Comparison of ENCODE assay signal across 30 mouse cellular contexts in genomic region chr2:94024637-94025036, GRCm38 (mm10). TPM values are rescaled to one million over a fixed set of nuclear protein-coding genes. Genes with fewer than 3 reads are reported as not detected.
"Had no signal": no experiment of that assay in that cellular context is flagged by ENCODE, and none has a peak within 500 bp of the region (broad histone marks: within the 10 kb centered on the region; RNA-seq: fewer than 3 reads in every experiment).

No protein-coding gene starts in this region.

- H3K9ac ChIP-seq: kidney, embryonic 15.5 days; limb, embryonic 13.5 days; liver, embryonic 12.5 days; liver, embryonic 15.5 days; lung, embryonic 15.5 days; midbrain, embryonic 12.5 days; midbrain, embryonic 15.5 days had no signal

- H3K4me3 ChIP-seq: kidney, embryonic 15.5 days; left cerebral cortex, adult 2 months; limb, embryonic 10.5 days; limb, embryonic 13.5 days; liver, embryonic 12.5 days; liver, embryonic 15.5 days; lung, embryonic 15.5 days; midbrain, embryonic 12.5 days; midbrain, embryonic 15.5 days; myocyte had no signal

- H3K36me3 ChIP-seq: kidney, embryonic 15.5 days; limb, embryonic 10.5 days; limb, embryonic 13.5 days; liver, embryonic 12.5 days; liver, embryonic 15.5 days; lung, embryonic 15.5 days; midbrain, embryonic 12.5 days; midbrain, embryonic 15.5 days had no signal

- H3K4me1 ChIP-seq: kidney, embryonic 15.5 days; limb, embryonic 10.5 days; limb, embryonic 13.5 days; liver, embryonic 12.5 days; liver, embryonic 15.5 days; lung, embryonic 15.5 days; midbrain, embryonic 12.5 days; midbrain, embryonic 15.5 days had no signal

- H3K27ac ChIP-seq: kidney, embryonic 15.5 days; left cerebral cortex, adult 2 months; limb, embryonic 10.5 days; limb, embryonic 13.5 days; liver, embryonic 12.5 days; liver, embryonic 15.5 days; lung, embryonic 15.5 days; midbrain, embryonic 12.5 days; midbrain, embryonic 15.5 days had no signal

- H3K4me2 ChIP-seq: kidney, embryonic 15.5 days; limb, embryonic 13.5 days; liver, embryonic 12.5 days; liver, embryonic 15.5 days; lung, embryonic 15.5 days; midbrain, embryonic 12.5 days; midbrain, embryonic 15.5 days had no signal

- H3K9me3 ChIP-seq: kidney, embryonic 15.5 days; limb, embryonic 10.5 days; limb, embryonic 13.5 days; liver, embryonic 12.5 days; liver, embryonic 15.5 days; lung, embryonic 15.5 days; midbrain, embryonic 12.5 days; midbrain, embryonic 15.5 days had no signal

- ATAC-seq: liver, embryonic 12.5 days; midbrain, embryonic 15.5 days had no signal

- DNase-seq: kidney, adult 8-10 months; kidney, postnatal 10 days; kidney, postnatal 36 days; layer of hippocampus, postnatal 36 days; liver; lung, adult 18-20 months; lung, postnatal 14 days; lung, postnatal 4 days; thymus, adult 18-20 months; thymus, postnatal 36 days had no signal

- H3K27me3 ChIP-seq: kidney, embryonic 15.5 days; limb, embryonic 13.5 days; liver, embryonic 15.5 days; lung, embryonic 15.5 days; midbrain, embryonic 12.5 days; midbrain, embryonic 15.5 days had no signal

RNA-seq across cellular contexts. Expression of gene Gm27027, which starts 28.5 kb away (rescaled TPM):
- total RNA-seq: layer of hippocampus, adult 8-10 months; layer of hippocampus, postnatal 10 days; layer of hippocampus, postnatal 36 days; left cerebral cortex, adult 2 months; left cerebral cortex, postnatal 10 days; megakaryocyte progenitor cell, adult 5-6 weeks had no signal
- polyA plus RNA-seq: kidney, embryonic 15.5 days; limb, embryonic 10.5 days; limb, embryonic 13.5 days; liver, embryonic 12.5 days; liver, embryonic 15.5 days; lung, embryonic 15.5 days; midbrain, embryonic 12.5 days; midbrain, embryonic 15.5 days; myocyte; neural tube, embryonic 11.5 days; neural tube, embryonic 14.5 days; spleen, adult 2 months; stomach, embryonic 16.5 days; testis, adult 2 months; urinary bladder, adult 2 months had no signal
